Mouse (Mus musculus): ENCODE results near the gene Slc44a3. TPM values are rescaled to one million over a fixed set of nuclear protein-coding genes. Genes with fewer than 3 reads are reported as not detected.

Gene Slc44a3
- 0.73 and 0.77 TPM in 2 replicates for polyA plus RNA-seq (2015; fragmentation: Nextera tagmentation; extraction: Ambion mirVana)

GRCm38 (mm10) chr3:121532176-121532575 lies at the start of gene Slc44a3:
Slc44a3 (minus strand) TSS chr3:121532404.
- Histone ChIP-seq H3K4me1 (replicated peaks) (peaks cover 23% of the 10 kb centered on the region), H3K9ac (peak within 1 kb of the TSS; percentile 57; the same call in 1 of the 2 replicates), H3K27ac (replicated peaks) (no peak within 1 kb of the TSS), H3K4me3 (peak within 1 kb of the TSS; percentile 27), H3K27me3 (peaks cover 45% of the 10 kb centered on the region), H3K4me2 (peak within 1 kb of the TSS; percentile 54), H3K36me3 (no peaks in the 10 kb centered on the region), H3K9me3 (no peaks in the 10 kb centered on the region)
- ATAC-seq (ENCODE audit: low read depth): peak; percentile 45; the same call in 1 of the 2 replicates
- 3% methylated on average over 24 of the region's 24 CpGs for WGBS

DNA sequence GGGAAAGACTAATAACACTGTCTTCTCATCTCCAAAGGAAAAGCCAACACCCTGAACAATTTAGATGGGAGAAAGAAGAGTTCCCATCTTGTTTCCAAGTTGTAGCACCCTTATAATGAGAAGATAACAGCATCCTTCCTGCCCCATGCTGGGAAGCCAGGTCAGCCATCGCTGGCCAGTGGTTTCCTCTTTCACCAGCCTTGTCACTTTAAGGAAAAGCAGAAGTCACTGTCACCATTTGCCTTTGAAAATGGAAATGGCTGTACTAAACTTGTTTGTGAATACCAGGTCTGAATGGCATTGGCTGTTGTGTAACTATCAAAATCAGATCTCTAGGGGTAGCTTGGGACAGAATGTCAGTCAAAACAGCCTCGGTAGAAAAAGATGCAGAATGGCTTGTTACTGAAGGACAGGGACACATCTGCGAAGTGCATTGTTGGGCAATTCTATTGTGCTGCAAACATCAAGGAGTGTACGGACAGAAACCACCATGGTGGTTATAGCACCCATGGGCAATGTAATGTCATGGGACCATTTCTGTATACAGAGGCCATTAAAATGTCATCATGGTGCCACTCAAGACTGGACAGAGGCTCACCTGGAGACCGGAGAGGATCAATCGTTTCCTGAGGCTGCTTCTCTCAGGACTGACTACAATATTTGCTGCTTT lies 47.8 kb upstream of the Slc44a3 start:
- WGBS: 79% methylated on average over 6 of the region's 6 CpGs
- Histone ChIP-seq H3K4me2 (no peak overlapping the region), H3K9me3 (no peaks in the 10 kb centered on the region), H3K27me3 (no peaks in the 10 kb centered on the region), H3K9ac (no peak overlapping the region), H3K4me1 (replicated peaks) (no peaks in the 10 kb centered on the region; the same call in 1 of the 2 replicates), H3K27ac (replicated peaks) (no peak overlapping the region), H3K4me3 (no peak overlapping the region), H3K36me3 (no peaks in the 10 kb centered on the region)
- ATAC-seq (ENCODE audit: low read depth): no peak

GRCm38 (mm10) chr3:121579402-121579801 lies 47.2 kb upstream of the Slc44a3 start:
- H3K4me3 ChIP-seq: no peak overlapping the region
- WGBS: 89% methylated on average over 5 of the region's 5 CpGs

DNA sequence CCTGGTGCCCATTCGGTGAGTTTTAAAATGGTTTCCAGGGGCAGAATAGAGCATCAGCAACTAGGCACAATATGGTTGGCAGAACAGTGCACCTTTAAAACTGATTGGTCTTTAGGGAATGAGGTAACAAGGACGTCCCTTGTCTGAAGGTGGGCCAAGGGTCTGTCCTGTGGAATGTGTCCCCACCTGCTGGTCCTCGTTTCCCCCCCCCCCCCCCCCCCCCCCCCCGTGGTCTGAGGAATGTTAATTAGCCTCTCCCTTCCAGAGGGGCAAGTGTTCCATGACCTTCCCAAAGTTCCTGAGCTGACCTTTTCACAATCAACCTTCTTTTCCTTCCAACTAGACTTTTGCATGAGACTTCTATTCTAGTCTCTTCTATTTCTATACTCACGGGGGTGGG lies 46.5 kb upstream of the Slc44a3 start:
- Histone ChIP-seq H3K4me1 (replicated peaks) (no peaks in the 10 kb centered on the region; the same call in 1 of the 2 replicates), H3K4me2 (no peak overlapping the region), H3K4me3 (no peak overlapping the region), H3K27me3 (no peaks in the 10 kb centered on the region), H3K36me3 (no peaks in the 10 kb centered on the region), H3K9me3 (no peaks in the 10 kb centered on the region), H3K9ac (no peak overlapping the region), H3K27ac (replicated peaks) (no peak overlapping the region)
- ATAC-seq (ENCODE audit: low read depth): no peak
- WGBS: 68% methylated on average over 3 of the region's 5 CpGs

More at GRCm38 (mm10) chr3:121579402-121579801, 47.2 kb upstream of the Slc44a3 start:
- no peaks in the 10 kb centered on the region for H3K36me3 ChIP-seq
- no peak for ATAC-seq (ENCODE audit: low read depth)
- H3K27me3 ChIP-seq: no peaks in the 10 kb centered on the region
- H3K9ac ChIP-seq: no peak overlapping the region
- no peaks in the 10 kb centered on the region; the same call in 1 of the 2 replicates for H3K4me1 ChIP-seq (replicated peaks)
- no peak overlapping the region for H3K4me2 ChIP-seq
- H3K9me3 ChIP-seq: no peaks in the 10 kb centered on the region
- no peak overlapping the region for H3K27ac ChIP-seq (replicated peaks)

GRCm38 (mm10) chr3:121577641-121578040 lies 45.4 kb upstream of the Slc44a3 start:
- Histone ChIP-seq H3K4me1 (replicated peaks) (no peaks in the 10 kb centered on the region; the same call in 1 of the 2 replicates), H3K9me3 (no peaks in the 10 kb centered on the region), H3K27me3 (no peaks in the 10 kb centered on the region), H3K9ac (no peak overlapping the region), H3K36me3 (no peaks in the 10 kb centered on the region), H3K27ac (replicated peaks) (no peak overlapping the region), H3K4me3 (no peak overlapping the region), H3K4me2 (no peak overlapping the region)
- WGBS: 85% methylated on average over 5 of the region's 5 CpGs
- no peak for ATAC-seq (ENCODE audit: low read depth)

DNA sequence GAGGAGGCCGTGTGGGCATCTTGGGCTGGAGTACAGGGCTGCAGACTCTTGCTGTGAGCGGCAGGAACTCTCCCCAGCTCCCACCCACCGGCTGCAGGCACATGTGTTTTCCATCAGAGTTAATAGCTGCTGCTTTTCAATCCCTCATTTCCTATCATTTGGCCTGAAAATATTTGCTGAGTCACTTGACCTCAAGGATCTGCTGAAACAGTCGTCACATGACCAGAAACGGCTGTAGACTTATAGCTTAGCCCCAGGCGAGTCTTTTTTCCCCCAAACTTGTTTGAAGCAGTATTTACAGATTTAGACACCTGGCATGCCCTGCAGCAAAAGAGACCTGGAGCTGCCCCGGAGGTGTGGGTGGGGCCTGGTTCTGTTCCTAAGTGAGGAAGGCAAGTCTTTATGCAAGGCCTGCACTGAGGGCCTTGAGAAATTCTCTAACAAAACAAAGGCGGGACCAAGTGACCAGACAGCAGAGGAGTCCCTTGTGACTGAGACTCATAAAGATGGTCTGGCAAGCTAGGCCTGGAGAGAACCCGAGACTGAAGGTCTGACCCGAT lies 44.9 kb upstream of the Slc44a3 start:
- no peak overlapping the region for H3K4me3 ChIP-seq
- no peaks in the 10 kb centered on the region for H3K27me3 ChIP-seq
- no peak overlapping the region for H3K9ac ChIP-seq
- no peaks in the 10 kb centered on the region for H3K9me3 ChIP-seq
- no peak overlapping the region for H3K4me2 ChIP-seq
- ATAC-seq (ENCODE audit: low read depth): no peak
- WGBS: 62% methylated on average over 10 of the region's 10 CpGs
- H3K27ac ChIP-seq (replicated peaks): no peak overlapping the region
- H3K4me1 ChIP-seq (replicated peaks): no peaks in the 10 kb centered on the region; the same call in 1 of the 2 replicates
- H3K36me3 ChIP-seq: no peaks in the 10 kb centered on the region

GRCm38 (mm10) chr3:121576367-121576766 lies 44.2 kb upstream of the Slc44a3 start:
- no peaks in the 10 kb centered on the region for H3K36me3 ChIP-seq
- H3K4me1 ChIP-seq (replicated peaks): no peaks in the 10 kb centered on the region; the same call in 1 of the 2 replicates
- no peaks in the 10 kb centered on the region for H3K9me3 ChIP-seq
- no peak overlapping the region for H3K4me2 ChIP-seq
- no peak for ATAC-seq (ENCODE audit: low read depth)
- H3K27me3 ChIP-seq: no peaks in the 10 kb centered on the region
- no peak overlapping the region for H3K27ac ChIP-seq (replicated peaks)
- H3K4me3 ChIP-seq: no peak overlapping the region
- no peak overlapping the region for H3K9ac ChIP-seq
- 69% methylated on average over 6 of the region's 6 CpGs for WGBS

GRCm38 (mm10) chr3:121574386-121574785 lies 42.2 kb upstream of the Slc44a3 start:
- Histone ChIP-seq H3K27me3 (no peaks in the 10 kb centered on the region), H3K27ac (replicated peaks) (no peak overlapping the region), H3K9me3 (no peaks in the 10 kb centered on the region), H3K4me2 (no peak overlapping the region), H3K36me3 (no peaks in the 10 kb centered on the region), H3K4me3 (no peak overlapping the region), H3K4me1 (replicated peaks) (no peaks in the 10 kb centered on the region; the same call in 1 of the 2 replicates), H3K9ac (no peak overlapping the region)
- 83% methylated on average over 4 of the region's 4 CpGs for WGBS
- no peak for ATAC-seq (ENCODE audit: low read depth)

DNA sequence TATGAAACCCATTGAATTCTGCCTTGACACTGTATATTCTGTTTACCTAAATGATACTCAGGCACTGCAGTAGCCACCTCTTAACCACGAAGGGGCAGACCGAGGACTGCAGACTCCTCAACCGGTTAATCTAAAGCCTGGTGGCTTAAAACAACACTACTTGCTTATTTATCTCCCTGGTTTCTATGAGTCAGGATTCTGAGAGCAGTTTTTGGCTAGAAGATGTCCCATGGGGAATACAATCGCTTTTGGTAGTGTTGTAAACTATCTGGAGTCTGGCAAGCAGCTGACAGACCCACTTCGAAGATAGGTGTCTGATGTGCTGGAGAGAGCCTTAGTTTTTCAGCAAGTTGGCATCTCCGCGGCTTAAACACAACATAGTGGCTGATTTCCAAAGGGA lies 41.7 kb upstream of the Slc44a3 start:
- no peaks in the 10 kb centered on the region for H3K27me3 ChIP-seq
- H3K4me1 ChIP-seq (replicated peaks): no peaks in the 10 kb centered on the region; the same call in 1 of the 2 replicates
- no peak overlapping the region for H3K9ac ChIP-seq
- H3K4me3 ChIP-seq: no peak overlapping the region
- no peaks in the 10 kb centered on the region for H3K9me3 ChIP-seq
- no peaks in the 10 kb centered on the region for H3K36me3 ChIP-seq
- WGBS: 86% methylated on average over 7 of the region's 7 CpGs
- H3K27ac ChIP-seq (replicated peaks): no peak overlapping the region
- no peak for ATAC-seq (ENCODE audit: low read depth)
- no peak overlapping the region for H3K4me2 ChIP-seq

DNA sequence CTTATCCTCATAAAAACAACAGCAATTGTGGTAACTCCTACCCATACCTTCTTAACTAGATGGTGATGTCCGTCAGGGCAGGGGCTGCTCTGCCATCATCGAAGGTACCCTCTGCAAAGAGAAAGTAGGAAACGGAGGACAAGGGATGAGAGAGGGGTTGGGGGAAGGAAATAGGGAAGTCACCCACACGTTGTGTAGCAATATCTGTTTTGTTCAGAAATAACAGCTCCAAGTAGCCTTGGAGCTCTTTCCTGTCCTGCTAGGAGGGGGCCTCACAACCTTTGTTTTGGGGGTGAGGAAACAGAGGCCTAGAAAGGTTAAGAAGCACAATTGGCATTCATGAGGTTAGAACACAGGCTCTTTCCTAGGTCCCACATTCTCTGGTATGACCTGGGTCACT lies 39.3 kb upstream of the Slc44a3 start:
- H3K9ac ChIP-seq: no peak overlapping the region
- H3K36me3 ChIP-seq: no peaks in the 10 kb centered on the region
- no peak overlapping the region for H3K27ac ChIP-seq (replicated peaks)
- no peak overlapping the region for H3K4me3 ChIP-seq
- no peaks in the 10 kb centered on the region; the same call in 1 of the 2 replicates for H3K4me1 ChIP-seq (replicated peaks)
- ATAC-seq (ENCODE audit: low read depth): no peak
- H3K9me3 ChIP-seq: no peaks in the 10 kb centered on the region
- no peaks in the 10 kb centered on the region for H3K27me3 ChIP-seq
- H3K4me2 ChIP-seq: no peak overlapping the region
- 81% methylated on average over 4 of the region's 4 CpGs for WGBS

DNA sequence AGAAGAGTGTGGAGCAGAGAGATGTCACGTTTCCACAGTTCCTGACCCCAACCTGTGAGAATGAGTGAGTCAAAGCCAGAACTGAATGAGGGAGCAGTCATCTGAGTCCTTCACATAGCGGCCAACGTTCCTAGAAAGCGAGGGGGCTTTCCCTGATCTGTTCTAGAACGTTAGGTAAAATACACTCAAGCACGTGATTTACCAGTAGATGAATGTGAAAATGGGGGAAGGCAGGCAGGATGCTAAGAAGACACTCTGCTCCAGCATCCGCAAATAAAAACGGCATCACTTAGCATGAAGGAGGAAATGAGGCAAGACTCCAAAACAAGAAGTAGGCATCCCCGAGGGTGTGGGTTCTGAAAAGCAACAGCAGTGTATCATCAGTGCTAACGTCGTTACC lies 38.4 kb upstream of the Slc44a3 start:
- 91% methylated on average over 11 of the region's 11 CpGs for WGBS
- Histone ChIP-seq H3K4me3 (no peak overlapping the region), H3K4me2 (no peak overlapping the region), H3K27ac (replicated peaks) (no peak overlapping the region), H3K9ac (no peak overlapping the region), H3K4me1 (replicated peaks) (no peaks in the 10 kb centered on the region), H3K36me3 (no peaks in the 10 kb centered on the region), H3K27me3 (no peaks in the 10 kb centered on the region), H3K9me3 (no peaks in the 10 kb centered on the region)
- no peak for ATAC-seq (ENCODE audit: low read depth)

DNA sequence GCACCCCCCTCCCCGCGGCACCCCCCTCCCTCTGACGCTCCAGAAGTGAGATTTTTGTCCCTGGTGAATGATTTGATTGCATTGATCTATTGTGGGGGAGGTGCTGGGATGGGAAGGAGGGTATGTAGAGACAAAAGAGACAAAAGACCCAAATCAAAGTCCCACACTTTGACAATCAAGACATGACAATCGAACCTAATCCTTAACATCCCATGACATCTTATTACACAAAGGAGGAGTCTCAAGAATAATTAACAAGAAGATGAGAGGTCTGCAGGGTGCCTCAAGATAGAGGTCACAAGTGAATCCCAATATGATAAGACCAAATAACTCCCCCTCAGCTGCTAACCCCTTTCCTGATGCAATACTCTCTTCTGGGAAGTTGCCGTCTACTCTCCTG lies 37.6 kb upstream of the Slc44a3 start:
- H3K36me3 ChIP-seq: no peaks in the 10 kb centered on the region
- no peaks in the 10 kb centered on the region for H3K4me1 ChIP-seq (replicated peaks)
- 43% methylated on average over 5 of the region's 5 CpGs for WGBS
- no peak overlapping the region for H3K27ac ChIP-seq (replicated peaks)
- H3K9me3 ChIP-seq: no peaks in the 10 kb centered on the region
- ATAC-seq (ENCODE audit: low read depth): no peak
- no peak overlapping the region for H3K9ac ChIP-seq
- no peak overlapping the region for H3K4me3 ChIP-seq
- no peaks in the 10 kb centered on the region for H3K27me3 ChIP-seq
- H3K4me2 ChIP-seq: no peak overlapping the region
